Mouse (Mus musculus) fat pad, adult 2 months (tissue): Measurements from ENCODE around the gene Gm17304.

Experiments used
- DNase-seq: peaks from one replicate; pipeline ENCODE4 v3.0.0-alpha.2; 2011; ENCODE audit warnings: low read depth, low spot score; ENCODE audit errors: extremely low read depth

Gm17304 gene

GRCm38 (mm10) chr5:106622193-106622592 is 13.3 kb downstream of the Gm17304 start:
- DNase-seq = no peak

GRCm38 (mm10) chr5:106623337-106623736 is 14.4 kb downstream of the Gm17304 start:
- no peak for DNase-seq

DNA sequence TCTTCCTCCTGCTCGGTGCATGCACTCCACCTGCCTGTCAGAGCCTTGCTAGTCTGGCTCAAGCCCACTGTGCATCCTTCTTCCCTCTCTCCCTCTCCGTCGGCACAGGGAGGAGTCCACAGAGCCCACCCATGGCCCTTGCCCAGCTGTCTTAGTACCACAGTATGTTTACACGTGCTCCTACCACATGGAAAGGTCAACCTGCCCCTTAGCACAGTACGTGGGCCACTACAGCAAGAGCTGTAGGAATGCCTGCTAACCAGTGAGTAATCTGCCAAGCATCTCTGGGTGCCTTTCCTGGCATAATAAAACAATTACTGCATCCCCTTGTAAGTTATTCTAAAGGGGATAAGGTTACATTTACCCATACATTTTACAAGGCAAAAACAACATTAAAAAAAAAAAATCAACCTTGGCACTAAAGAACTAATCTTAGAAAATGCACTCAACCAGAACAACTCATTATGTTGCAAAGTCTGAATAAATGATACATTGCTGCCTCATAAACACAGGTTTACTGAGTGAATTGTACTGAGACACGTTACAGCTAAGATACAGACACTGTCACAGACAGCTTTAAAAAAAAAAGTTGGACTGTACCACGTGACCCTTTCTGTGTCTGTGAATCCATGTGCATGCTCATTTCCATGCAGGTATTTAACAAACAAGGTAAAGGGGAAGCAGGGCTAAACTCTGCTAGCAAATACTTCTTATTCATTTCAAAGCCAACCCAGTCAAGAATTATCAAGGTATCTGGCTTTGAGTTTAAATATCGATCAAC is 19.7 kb downstream of the Gm17304 start:
- DNase-seq = no peak

GRCm38 (mm10) chr5:106636423-106636946 is 27.6 kb downstream of the Gm17304 start:
- DNase-seq = no peak

GRCm38 (mm10) chr5:106639627-106640026 is 30.7 kb downstream of the Gm17304 start:
- no peak for DNase-seq

GRCm38 (mm10) chr5:106640235-106640809 is 31.4 kb downstream of the Gm17304 start:
- DNase-seq = no peak

DNA sequence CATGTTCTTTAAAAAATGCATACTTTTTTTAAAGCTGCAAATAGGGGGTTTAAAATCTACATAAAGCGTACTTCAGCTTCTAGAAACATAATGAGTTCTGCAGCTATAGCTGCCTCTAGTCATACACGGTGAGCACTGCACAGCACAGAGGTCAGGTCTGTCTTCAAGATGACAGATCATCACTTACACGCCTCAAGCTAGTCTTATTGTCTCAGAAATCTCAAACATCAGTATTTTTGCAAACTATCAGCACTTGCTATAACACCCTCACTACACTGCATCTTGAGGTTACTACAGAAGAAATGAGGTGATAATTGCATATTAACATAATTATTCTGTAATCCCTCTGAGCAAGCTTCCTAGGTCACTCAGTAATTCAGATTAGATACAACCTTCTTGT is 33.0 kb downstream of the Gm17304 start:
- no peak for DNase-seq

- DNase-seq = no peak
Measured at GRCm38 (mm10) chr5:106643434-106643833, 34.5 kb downstream of the Gm17304 start.

DNA sequence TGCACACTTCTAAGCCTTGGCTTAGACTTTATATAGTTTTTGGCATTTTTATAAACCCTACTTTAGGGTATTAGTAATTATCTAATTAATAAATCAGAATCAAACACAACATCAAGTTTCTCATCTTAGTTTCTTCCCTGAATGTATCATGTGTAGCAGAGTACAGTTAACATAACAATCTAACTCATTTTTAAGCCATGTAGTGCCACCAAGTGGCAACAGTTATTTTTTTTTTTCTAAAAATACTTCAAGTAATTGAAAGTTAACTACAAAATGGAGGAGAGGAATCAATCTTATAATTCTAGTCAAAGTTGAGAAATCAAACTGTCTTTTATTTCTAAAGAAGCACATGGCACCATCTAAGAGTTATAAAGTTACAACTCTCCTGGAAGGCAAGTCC is 40.5 kb downstream of the Gm17304 start:
- DNase-seq = no peak

- DNase-seq = no peak
Measured at GRCm38 (mm10) chr5:106649995-106650394, 41.1 kb downstream of the Gm17304 start.

- no peak for DNase-seq
Measured at GRCm38 (mm10) chr5:106652220-106652753, 43.4 kb downstream of the Gm17304 start.

GRCm38 (mm10) chr5:106652790-106653328 is 44.0 kb downstream of the Gm17304 start:
- no peak for DNase-seq
